Mouse (Mus musculus) heart, postnatal 0 days (tissue): Measurements from ENCODE around the gene Zc3h6. TPM values are rescaled to one million over a fixed set of nuclear protein-coding genes. Genes with fewer than 3 reads are reported as not detected.

Experiments used
- ATAC-seq: fragments of 200-750 bp; cut with Nextera tagmentation; 2 replicates; pipeline ENCODE4 v1.8.0; 2017; ENCODE audit warnings: low read depth, moderate number of reproducible peaks, moderate library complexity; ENCODE audit not compliant: insufficient read depth
- DNase-seq: peaks from one replicate; pipeline ENCODE4 v3.0.0-alpha.2; 2016; ENCODE audit warnings: low spot score
- H3K27ac ChIP-seq: fragments of 300-500 bp; sonication (generic); 2 replicates; pipeline ENCODE4 v1.5.1; 2014; ENCODE audit warnings: low read depth, mild to moderate bottlenecking
- H3K27me3 ChIP-seq: fragments of 300-500 bp; sonication (generic); 2 replicates; pipeline ENCODE4 v1.6.1; 2014; ENCODE audit warnings: low read length, mixed read lengths; ENCODE audit not compliant: control insufficient read depth, insufficient read depth
- H3K36me3 ChIP-seq: fragments of 300-500 bp; sonication (generic); replicated peaks from 2 replicates; pipeline ENCODE4 v1.6.1; 2014; ENCODE audit warnings: low read length, mixed read lengths; ENCODE audit not compliant: control insufficient read depth, insufficient read depth
- H3K4me1 ChIP-seq: fragments of 300-500 bp; sonication (generic); 2 replicates; pipeline ENCODE4 v1.6.1; 2014; ENCODE audit warnings: antibody characterized with exemption; ENCODE audit not compliant: control insufficient read depth, insufficient read depth
- H3K4me2 ChIP-seq: fragments of 300-500 bp; sonication (generic); 2 replicates; pipeline ENCODE4 v1.6.1; 2014; ENCODE audit warnings: low read depth, mild to moderate bottlenecking, low read length, moderate library complexity
- H3K4me3 ChIP-seq: fragments of 300-500 bp; sonication (generic); 2 replicates; pipeline ENCODE4 v1.5.1; 2014; ENCODE audit warnings: low read depth, low read length
- H3K9ac ChIP-seq: fragments of 300-500 bp; sonication (generic); replicated peaks from 2 replicates; pipeline ENCODE4 v1.6.1; 2014; ENCODE audit warnings: low read depth, low read length, mixed read lengths
- H3K9me3 ChIP-seq: fragments of 300-500 bp; sonication (generic); replicated peaks from 2 replicates; pipeline ENCODE4 v1.6.1; 2016; ENCODE audit warnings: low read length; ENCODE audit not compliant: control insufficient read depth
- CTCF ChIP-seq: IDR thresholded peaks from 2 replicates; pipeline ENCODE4 v1.5.1; 2016; ENCODE audit warnings: antibody characterized with exemption, control low read depth, low read depth
- EP300 ChIP-seq: IDR thresholded peaks from 2 replicates; pipeline ENCODE4 v1.6.1; 2016; ENCODE audit warnings: antibody characterized with exemption, low read depth
- WGBS: fragments of 180-500 bp; shearing (Covaris S2); extraction: QIAGEN DNeasy Blood & Tissue Kit; methylation state at CpG from one replicate; pipeline ENCODE4 v1.1.7; 2014; 5-methylcytosine and 5-hydroxymethylcytosine counted together
- polyA plus RNA-seq: library from polyadenylated mRNA; unstranded; fragments of >200 nt; fragmentation: Nextera tagmentation; extraction: Ambion mirVana; gene quantifications from 2 replicates; pipeline ENCODE4 v1.2.1, GENCODE M21; 2015
- total RNA-seq: library from RNA; depleted of rRNA; stranded (reverse); fragments of >200 nt; gene quantifications from 2 replicates; pipeline ENCODE4 v1.2.3, GENCODE M21; 2014; ENCODE audit warnings: low replicate concordance

Zc3h6 gene
- total and polyA plus RNA-seq, 2 experiments from 2014 or later: 1.7 to 3.2 TPM

DNA sequence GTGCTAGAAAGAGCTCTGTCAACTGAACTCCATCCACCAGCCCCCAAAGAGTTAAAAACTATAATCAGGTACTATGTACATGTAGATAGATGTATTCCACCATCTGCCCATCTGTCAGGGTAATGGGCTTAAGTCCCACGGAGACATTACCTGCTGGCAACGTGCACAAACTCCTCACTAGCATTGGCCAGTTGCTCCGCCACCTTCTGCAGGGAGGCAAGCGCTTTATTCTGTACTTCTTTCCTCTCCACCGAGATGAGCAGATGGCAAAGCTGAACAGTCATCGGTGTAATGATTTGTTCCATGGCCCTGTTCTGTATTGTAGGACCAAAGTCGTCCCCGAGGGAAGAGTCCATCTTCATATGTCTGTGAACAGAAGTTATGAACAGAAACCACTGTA lies 80.6 kb downstream of the Zc3h6 start, which contains the start of gene Vinac1:
Vinac1 (minus strand) TSS at position 362 of the 400 bp plus-strand sequence.
- ATAC-seq (no peak), DNase-seq (no peak)
- H3K4me3 ChIP-seq: no peak within 1 kb of the TSS
- no peak within 1 kb of the TSS for H3K4me2 ChIP-seq
- no peak within 1 kb of the TSS for H3K27ac ChIP-seq
- no peaks in the 10 kb centered on the region for H3K9me3 ChIP-seq
- TF ChIP-seq EP300: no peak
- no peak for TF ChIP-seq CTCF
- no peaks in the 10 kb centered on the region for H3K4me1 ChIP-seq
- no peaks in the 10 kb centered on the region for H3K36me3 ChIP-seq
- no peaks in the 10 kb centered on the region for H3K27me3 ChIP-seq
- WGBS: 72% methylated on average over 8 of the region's 8 CpGs
- no peak within 1 kb of the TSS for H3K9ac ChIP-seq

DNA sequence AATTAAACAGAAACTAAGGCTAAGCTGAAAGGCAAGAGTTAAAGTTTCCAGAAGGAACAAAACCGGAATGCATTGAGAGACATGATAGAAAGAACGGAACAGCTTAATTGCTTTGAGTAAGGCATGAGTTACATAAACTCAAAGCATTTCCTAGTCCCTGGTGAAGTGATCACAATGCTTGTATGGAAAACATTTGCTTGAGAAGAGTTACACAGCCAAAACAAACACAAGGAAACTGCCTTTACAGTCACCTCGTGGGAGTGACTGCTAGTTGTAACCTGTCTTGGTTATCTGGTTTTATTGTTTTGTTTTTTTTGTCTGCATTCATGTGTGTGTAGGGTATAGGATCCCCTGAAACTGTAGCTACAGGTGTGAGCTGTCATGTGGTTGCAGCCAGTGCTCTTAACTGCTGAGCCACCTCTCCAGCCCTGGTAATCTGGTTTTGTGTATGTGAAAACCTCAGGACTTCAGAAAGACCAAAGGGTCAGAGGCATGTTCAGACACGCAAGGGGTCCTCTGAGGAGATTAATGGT lies 85.3 kb downstream of the Zc3h6 start:
- H3K9ac ChIP-seq: no peak overlapping the region
- H3K9me3 ChIP-seq: peaks cover 6% of the 10 kb centered on the region; the same call in 1 of the 2 replicates
- no peaks in the 10 kb centered on the region for H3K27me3 ChIP-seq
- no peak overlapping the region for H3K27ac ChIP-seq
- no peak for TF ChIP-seq EP300
- no peak for TF ChIP-seq CTCF
- H3K4me3 ChIP-seq: no peak overlapping the region
- no peaks in the 10 kb centered on the region for H3K4me1 ChIP-seq
- ATAC-seq (no peak), DNase-seq (no peak)
- no peaks in the 10 kb centered on the region for H3K36me3 ChIP-seq
- H3K4me2 ChIP-seq: no peak overlapping the region
- WGBS: 46% methylated on average over 4 of the region's 4 CpGs

DNA sequence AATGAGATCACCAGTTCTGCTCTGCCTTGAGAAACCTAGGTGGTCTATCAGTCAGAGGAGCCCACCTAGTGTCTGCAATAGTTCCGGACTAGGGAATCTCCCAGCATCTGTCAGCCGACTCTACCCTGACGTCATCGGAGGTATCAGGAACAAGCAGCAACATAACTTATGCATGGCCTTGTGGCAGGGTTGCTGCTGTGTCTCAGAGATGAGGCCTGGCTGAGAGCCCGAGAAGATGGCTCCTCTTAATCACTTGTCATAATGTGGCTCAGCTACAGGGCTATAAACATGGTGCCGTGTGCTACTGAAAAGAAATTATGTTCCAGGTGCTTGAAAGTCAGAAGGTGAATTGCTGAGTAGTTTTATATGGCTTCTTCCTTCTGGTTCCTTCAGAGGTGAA lies 88.5 kb downstream of the Zc3h6 start:
- Histone ChIP-seq H3K9me3 (peaks cover 14% of the 10 kb centered on the region; the same call in 1 of the 2 replicates), H3K4me1 (no peaks in the 10 kb centered on the region), H3K27me3 (no peaks in the 10 kb centered on the region), H3K9ac (no peak overlapping the region), H3K4me3 (no peak overlapping the region), H3K27ac (no peak overlapping the region), H3K36me3 (no peaks in the 10 kb centered on the region), H3K4me2 (no peak overlapping the region)
- DNase-seq: no peak
- WGBS: 86% methylated on average over 6 of the region's 6 CpGs
- no peak for ATAC-seq
- no peak for TF ChIP-seq EP300
- no peak for TF ChIP-seq CTCF

DNA sequence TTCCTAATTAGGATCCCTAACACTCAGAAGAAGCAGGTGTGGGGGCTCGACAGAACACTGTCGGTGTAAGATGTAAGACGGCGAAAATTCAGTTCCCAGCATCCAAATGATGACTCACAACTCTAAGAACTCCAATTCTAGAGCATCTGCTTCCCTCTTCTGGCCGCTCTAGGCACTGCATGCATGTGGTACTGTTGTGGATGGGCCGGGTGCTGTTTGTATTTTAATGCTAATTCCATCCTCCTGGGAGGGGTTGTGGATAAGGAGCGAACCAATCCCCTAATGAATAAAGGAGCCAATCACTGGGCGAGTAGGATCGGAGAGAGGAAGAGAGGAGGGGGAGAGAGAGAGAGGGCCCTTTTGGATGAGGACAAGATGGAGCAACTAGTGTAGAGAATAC lies 89.4 kb downstream of the Zc3h6 start:
- Histone ChIP-seq H3K36me3 (no peaks in the 10 kb centered on the region), H3K9ac (no peak overlapping the region), H3K27me3 (no peaks in the 10 kb centered on the region), H3K9me3 (peaks cover 14% of the 10 kb centered on the region; the same call in 1 of the 2 replicates), H3K4me1 (no peaks in the 10 kb centered on the region), H3K4me2 (no peak overlapping the region), H3K4me3 (no peak overlapping the region), H3K27ac (no peak overlapping the region)
- no peak for DNase-seq
- no peak for ATAC-seq
- 47% methylated on average over 9 of the region's 9 CpGs for WGBS
- TF ChIP-seq EP300 (no peak), CTCF (peak; percentile 37)

DNA sequence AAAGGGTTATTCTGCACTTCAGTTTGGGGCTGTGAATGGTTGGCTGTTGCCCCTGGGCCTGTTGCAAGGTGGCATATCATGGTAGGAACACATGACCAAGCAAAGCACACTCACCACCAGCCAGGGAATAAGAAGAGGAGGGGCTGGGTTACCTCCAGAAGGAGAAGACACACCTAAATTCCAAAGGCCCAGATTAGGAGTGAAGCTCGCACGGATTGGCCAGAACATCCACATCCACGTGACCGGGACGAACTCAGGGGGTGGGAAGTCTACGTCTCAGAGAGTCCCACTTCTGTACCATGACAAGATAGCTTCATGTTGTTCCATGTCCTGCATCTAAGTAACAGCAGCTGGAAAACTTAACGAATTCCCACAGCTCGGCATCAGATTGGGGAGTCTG lies 90.1 kb downstream of the Zc3h6 start:
- H3K27me3 ChIP-seq: no peaks in the 10 kb centered on the region
- H3K36me3 ChIP-seq: no peaks in the 10 kb centered on the region
- H3K9me3 ChIP-seq: peaks cover 14% of the 10 kb centered on the region; the same call in 1 of the 2 replicates
- H3K4me2 ChIP-seq: no peak overlapping the region
- no peak for DNase-seq
- H3K27ac ChIP-seq: no peak overlapping the region
- H3K9ac ChIP-seq: no peak overlapping the region
- no peak for TF ChIP-seq CTCF
- H3K4me1 ChIP-seq: no peaks in the 10 kb centered on the region
- WGBS: 89% methylated on average over 8 of the region's 8 CpGs
- H3K4me3 ChIP-seq: no peak overlapping the region
- ATAC-seq: no peak

DNA sequence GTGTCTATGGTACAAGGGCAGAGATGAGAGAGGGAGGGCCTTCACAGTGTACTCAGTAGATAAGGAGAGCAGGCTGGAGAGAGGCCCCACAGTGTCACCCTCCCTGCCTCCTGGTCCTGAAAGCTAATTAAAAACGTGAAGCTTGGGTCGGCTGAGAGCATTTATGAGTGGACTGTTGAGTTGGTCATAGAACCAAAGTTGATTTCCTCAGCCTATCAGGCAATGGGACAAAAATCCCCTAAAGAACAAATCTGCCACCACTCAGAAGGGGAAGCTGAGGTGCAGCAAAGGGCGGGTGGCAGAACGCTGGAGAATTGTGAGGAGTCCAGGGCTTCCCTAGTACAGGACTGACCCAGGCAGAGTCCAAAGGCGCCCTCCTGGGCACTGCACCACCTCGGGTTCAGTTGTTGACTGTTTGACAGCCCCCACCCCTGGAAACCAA lies 90.7 kb downstream of the Zc3h6 start:
- TF ChIP-seq CTCF: no peak
- TF ChIP-seq EP300: no peak
- Histone ChIP-seq H3K9ac (no peak overlapping the region), H3K4me2 (no peak overlapping the region), H3K9me3 (peaks cover 14% of the 10 kb centered on the region; the same call in 1 of the 2 replicates), H3K36me3 (no peaks in the 10 kb centered on the region), H3K27me3 (no peaks in the 10 kb centered on the region), H3K4me3 (no peak overlapping the region), H3K4me1 (no peaks in the 10 kb centered on the region), H3K27ac (no peak overlapping the region)
- DNase-seq (no peak), ATAC-seq (no peak)
- WGBS: 72% methylated on average over 6 of the region's 6 CpGs
